In genomic region chr1:66821966-66822365, GRCm38 (mm10) we compare ENCODE assay signal across 36 mouse cellular contexts.
"Had no signal": no experiment of that assay in that cellular context is flagged by ENCODE, and none has a peak within 500 bp of the region (broad histone marks: within the 10 kb centered on the region; RNA-seq: fewer than 3 reads in every experiment).

No protein-coding gene starts in this region.

- H3K9ac ChIP-seq: heart, embryonic 12.5 days; heart, embryonic 13.5 days; heart, embryonic 15.5 days; hindbrain, embryonic 12.5 days; hindbrain, embryonic 13.5 days; hindbrain, embryonic 14.5 days; hindbrain, embryonic 15.5 days; intestine, embryonic 15.5 days; kidney, embryonic 15.5 days had no signal

- DNase-seq: heart, adult 2 months; heart, postnatal 10 days; heart, postnatal 14 days; heart, postnatal 36 days; heart, postnatal 4 days; kidney, adult 11 months; kidney, adult 18-20 months; kidney, adult 2 months; kidney, adult 8-10 months; kidney, adult 9 months; kidney, postnatal 10 days; kidney, postnatal 14 days; kidney, postnatal 25 days; kidney, postnatal 36 days; kidney, postnatal 4 days; layer of hippocampus, adult 9-11 months; layer of hippocampus, postnatal 36 days had no signal

- H3K4me3 ChIP-seq: heart, adult 2 months; heart, embryonic 10.5 days; heart, embryonic 12.5 days; heart, embryonic 13.5 days; heart, embryonic 15.5 days; hindbrain, embryonic 10.5 days; hindbrain, embryonic 12.5 days; hindbrain, embryonic 13.5 days; hindbrain, embryonic 15.5 days; intestine, embryonic 15.5 days; kidney, embryonic 15.5 days; layer of hippocampus, adult 2 months had no signal

- ATAC-seq: hindbrain, embryonic 16.5 days; hindbrain, postnatal 0 days; inflammation-experienced regulatory T-cells, adult 6 months; intestine, embryonic 15.5 days; intestine, embryonic 16.5 days; intestine, postnatal 0 days had no signal

- H3K27me3 ChIP-seq: heart, embryonic 12.5 days; heart, embryonic 13.5 days; heart, embryonic 15.5 days; hindbrain, embryonic 12.5 days; hindbrain, embryonic 13.5 days; hindbrain, embryonic 15.5 days; intestine, embryonic 15.5 days had no signal

- H3K4me2 ChIP-seq: heart, embryonic 11.5 days; heart, embryonic 12.5 days; heart, embryonic 13.5 days; heart, embryonic 15.5 days; hindbrain, embryonic 12.5 days; hindbrain, embryonic 13.5 days; hindbrain, embryonic 14.5 days; hindbrain, embryonic 15.5 days; intestine, embryonic 15.5 days; kidney, embryonic 15.5 days had no signal

- H3K27ac ChIP-seq: heart, adult 2 months; heart, embryonic 10.5 days; heart, embryonic 13.5 days; heart, embryonic 15.5 days; hindbrain, embryonic 10.5 days; hindbrain, embryonic 12.5 days; hindbrain, embryonic 13.5 days; hindbrain, embryonic 14.5 days; hindbrain, embryonic 15.5 days; hindbrain, postnatal 0 days; intestine, embryonic 15.5 days; kidney, embryonic 15.5 days; kidney, postnatal 0 days; layer of hippocampus, adult 2 months had no signal

- H3K36me3 ChIP-seq: hindbrain, embryonic 10.5 days; hindbrain, embryonic 12.5 days; hindbrain, embryonic 13.5 days; hindbrain, embryonic 15.5 days; intestine, embryonic 15.5 days; kidney, embryonic 15.5 days had no signal

- H3K9me3 ChIP-seq: heart, embryonic 10.5 days; heart, embryonic 12.5 days; heart, embryonic 13.5 days; heart, embryonic 15.5 days; hindbrain, embryonic 10.5 days; hindbrain, embryonic 12.5 days; hindbrain, embryonic 13.5 days; hindbrain, embryonic 15.5 days; intestine, embryonic 15.5 days; kidney, embryonic 15.5 days had no signal

- H3K4me1 ChIP-seq: intestine, embryonic 15.5 days; kidney, embryonic 15.5 days had no signal
